Mouse (Mus musculus): ENCODE data around the gene Hsf2. TPM values are rescaled to one million over a fixed set of nuclear protein-coding genes. Genes with fewer than 3 reads are reported as not detected.

Hsf2 gene
- 4.5 and 4.9 TPM in 2 replicates for polyA plus RNA-seq (2012; rRNA removed)

GRCm38 (mm10) chr10:57485908-57486541 is at the start of gene Hsf2:
TSS of gene Hsf2 (plus strand) at chr10:57486385.
- Histone ChIP-seq H3K36me3 (ENCODE audit: control insufficient read depth, insufficient read depth, low read length) (no peaks in the 10 kb centered on the region; the same call in 1 of the 2 replicates), H3K27me3 (replicated peaks; ENCODE audit: control insufficient read depth, insufficient read depth, low read length) (no peaks in the 10 kb centered on the region), H3K4me1 (ENCODE audit: control insufficient read depth, insufficient read depth, low read length) (peaks cover 10% of the 10 kb centered on the region; the same call in 1 of the 2 replicates), H3K27ac (ENCODE audit: insufficient read depth, low read depth, low read length) (peak within 1 kb of the TSS; percentile 87), H3K4me3 (ENCODE audit: insufficient read depth, low read depth, low read length) (peak within 1 kb of the TSS; percentile 94)
- peak; percentile 98 for DNase-seq
- WGBS = 1% methylated on average over 49 of the region's 52 CpGs
- TF ChIP-seq POLR2A (IDR thresholded peaks at IDR 0.05; ENCODE audit: low read depth, low read length) (no peak), CTCF (conservative IDR thresholded peaks at IDR 0.05; ENCODE audit: insufficient read depth, insufficient read length, low read depth, low read length) (no peak)

DNA sequence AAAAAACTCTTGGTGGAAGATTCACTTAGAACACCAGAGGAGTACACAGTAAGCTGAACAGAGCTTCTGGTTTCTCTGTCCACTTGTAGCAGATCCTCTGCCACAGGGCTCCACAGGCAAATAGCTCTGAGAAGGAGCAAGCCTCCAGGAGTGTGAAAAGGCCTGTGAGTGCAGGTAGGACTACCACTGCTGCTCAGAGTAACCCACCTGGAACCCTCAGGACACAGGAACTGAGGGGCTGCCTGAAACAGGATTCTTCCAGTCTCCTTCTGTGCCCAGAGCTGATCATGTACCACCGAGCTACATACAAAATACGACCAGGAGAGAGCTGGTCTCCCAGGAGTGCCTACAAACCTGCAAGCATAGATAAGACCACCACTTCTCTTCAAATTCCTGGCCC is 48.3 kb upstream of the Hsf2 start:
- DNase-seq = no peak
- 79% methylated on average over 2 of the region's 2 CpGs for WGBS
- H3K27ac ChIP-seq (ENCODE audit: insufficient read depth, low read depth, low read length) = no peak overlapping the region
- H3K27me3 ChIP-seq (replicated peaks; ENCODE audit: control insufficient read depth, insufficient read depth, low read length) = peaks cover 1% of the 10 kb centered on the region; the same call in 1 of the 2 replicates
- no peak for TF ChIP-seq POLR2A (IDR thresholded peaks at IDR 0.05; ENCODE audit: low read depth, low read length)
- TF ChIP-seq CTCF (conservative IDR thresholded peaks at IDR 0.05; ENCODE audit: insufficient read depth, insufficient read length, low read depth, low read length) = no peak
- no peaks in the 10 kb centered on the region for H3K36me3 ChIP-seq (ENCODE audit: control insufficient read depth, insufficient read depth, low read length)
- H3K4me1 ChIP-seq (ENCODE audit: control insufficient read depth, insufficient read depth, low read length) = no peaks in the 10 kb centered on the region
- H3K4me3 ChIP-seq (ENCODE audit: insufficient read depth, low read depth, low read length) = no peak overlapping the region

- Histone ChIP-seq H3K27me3 (replicated peaks; ENCODE audit: control insufficient read depth, insufficient read depth, low read length) (peaks cover 1% of the 10 kb centered on the region; the same call in 1 of the 2 replicates), H3K36me3 (ENCODE audit: control insufficient read depth, insufficient read depth, low read length) (no peaks in the 10 kb centered on the region), H3K4me3 (ENCODE audit: insufficient read depth, low read depth, low read length) (no peak overlapping the region), H3K4me1 (ENCODE audit: control insufficient read depth, insufficient read depth, low read length) (no peaks in the 10 kb centered on the region), H3K27ac (ENCODE audit: insufficient read depth, low read depth, low read length) (no peak overlapping the region)
- no peak for TF ChIP-seq POLR2A (IDR thresholded peaks at IDR 0.05; ENCODE audit: low read depth, low read length)
- TF ChIP-seq CTCF (conservative IDR thresholded peaks at IDR 0.05; ENCODE audit: insufficient read depth, insufficient read length, low read depth, low read length) = no peak
- DNase-seq = peak; percentile 18
Measured at GRCm38 (mm10) chr10:57441049-57441448, 45.1 kb upstream of the Hsf2 start.

DNA sequence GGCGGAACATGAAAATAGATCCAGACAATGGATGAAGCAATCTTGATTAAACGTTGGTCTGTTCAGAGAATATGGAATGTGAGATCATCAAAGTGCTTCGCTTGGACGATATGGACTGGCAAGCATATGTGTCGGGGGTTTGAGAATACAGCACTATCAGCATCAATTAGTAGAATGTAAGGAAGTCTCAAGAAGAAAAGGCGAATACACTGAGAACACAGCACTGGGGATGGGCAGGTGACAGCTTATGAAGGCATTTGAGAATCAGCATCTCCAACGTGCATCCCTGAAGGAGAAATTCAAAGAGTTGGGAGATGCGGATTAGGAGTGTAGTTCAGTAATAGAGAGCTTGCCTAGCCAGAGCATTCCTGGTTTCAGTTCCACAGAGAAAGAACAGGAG is 41.8 kb upstream of the Hsf2 start:
- TF ChIP-seq POLR2A (IDR thresholded peaks at IDR 0.05; ENCODE audit: low read depth, low read length) (no peak), CTCF (conservative IDR thresholded peaks at IDR 0.05; ENCODE audit: insufficient read depth, insufficient read length, low read depth, low read length) (no peak)
- Histone ChIP-seq H3K27me3 (replicated peaks; ENCODE audit: control insufficient read depth, insufficient read depth, low read length) (peaks cover 1% of the 10 kb centered on the region; the same call in 1 of the 2 replicates), H3K4me1 (ENCODE audit: control insufficient read depth, insufficient read depth, low read length) (no peaks in the 10 kb centered on the region), H3K4me3 (ENCODE audit: insufficient read depth, low read depth, low read length) (no peak overlapping the region), H3K36me3 (ENCODE audit: control insufficient read depth, insufficient read depth, low read length) (no peaks in the 10 kb centered on the region), H3K27ac (ENCODE audit: insufficient read depth, low read depth, low read length) (no peak overlapping the region)
- 66% methylated on average over 8 of the region's 8 CpGs for WGBS
- DNase-seq = no peak

GRCm38 (mm10) chr10:57445655-57446054 is 40.5 kb upstream of the Hsf2 start:
- H3K4me3 ChIP-seq (ENCODE audit: insufficient read depth, low read depth, low read length) = no peak overlapping the region
- WGBS = 89% methylated on average over 1 of the region's 1 CpGs
- H3K27ac ChIP-seq (ENCODE audit: insufficient read depth, low read depth, low read length) = no peak overlapping the region
- no peaks in the 10 kb centered on the region for H3K36me3 ChIP-seq (ENCODE audit: control insufficient read depth, insufficient read depth, low read length)
- DNase-seq = no peak
- H3K27me3 ChIP-seq (replicated peaks; ENCODE audit: control insufficient read depth, insufficient read depth, low read length) = peaks cover 1% of the 10 kb centered on the region; the same call in 1 of the 2 replicates
- TF ChIP-seq POLR2A (IDR thresholded peaks at IDR 0.05; ENCODE audit: low read depth, low read length) = no peak
- TF ChIP-seq CTCF (conservative IDR thresholded peaks at IDR 0.05; ENCODE audit: insufficient read depth, insufficient read length, low read depth, low read length) = no peak
- H3K4me1 ChIP-seq (ENCODE audit: control insufficient read depth, insufficient read depth, low read length) = no peaks in the 10 kb centered on the region

DNA sequence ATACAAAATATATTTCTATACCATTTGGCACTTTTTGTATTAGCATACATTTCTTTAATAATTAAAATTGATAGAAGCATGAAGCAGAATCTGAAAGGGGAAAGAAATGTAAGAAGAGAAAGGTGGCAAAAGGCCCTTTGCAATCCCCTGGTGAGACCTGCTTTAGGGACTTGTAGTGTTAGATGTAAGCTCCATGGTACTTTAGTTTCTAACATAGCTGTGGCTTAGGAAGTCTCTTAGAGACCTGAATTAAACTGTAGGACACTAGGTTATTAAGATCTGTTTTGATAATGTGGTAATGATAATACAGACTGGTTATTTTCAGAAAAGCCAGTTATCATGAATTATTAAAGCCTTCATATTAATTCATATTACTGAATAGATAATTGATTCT is 38.5 kb upstream of the Hsf2 start:
- Histone ChIP-seq H3K27ac (ENCODE audit: insufficient read depth, low read depth, low read length) (no peak overlapping the region), H3K27me3 (replicated peaks; ENCODE audit: control insufficient read depth, insufficient read depth, low read length) (no peaks in the 10 kb centered on the region), H3K4me3 (ENCODE audit: insufficient read depth, low read depth, low read length) (no peak overlapping the region), H3K4me1 (ENCODE audit: control insufficient read depth, insufficient read depth, low read length) (no peaks in the 10 kb centered on the region), H3K36me3 (ENCODE audit: control insufficient read depth, insufficient read depth, low read length) (no peaks in the 10 kb centered on the region)
- no peak for DNase-seq
- TF ChIP-seq CTCF (conservative IDR thresholded peaks at IDR 0.05; ENCODE audit: insufficient read depth, insufficient read length, low read depth, low read length) (no peak), POLR2A (IDR thresholded peaks at IDR 0.05; ENCODE audit: low read depth, low read length) (no peak)

GRCm38 (mm10) chr10:57448051-57448716 is 38.0 kb upstream of the Hsf2 start:
- no peak for TF ChIP-seq POLR2A (IDR thresholded peaks at IDR 0.05; ENCODE audit: low read depth, low read length)
- peak; percentile 79 for TF ChIP-seq CTCF (conservative IDR thresholded peaks at IDR 0.05; ENCODE audit: insufficient read depth, insufficient read length, low read depth, low read length)
- WGBS = 4% methylated on average over 19 of the region's 19 CpGs
- no peaks in the 10 kb centered on the region for H3K4me1 ChIP-seq (ENCODE audit: control insufficient read depth, insufficient read depth, low read length)
- no peaks in the 10 kb centered on the region for H3K36me3 ChIP-seq (ENCODE audit: control insufficient read depth, insufficient read depth, low read length)
- peak; percentile 79 for DNase-seq
- no peak overlapping the region for H3K27ac ChIP-seq (ENCODE audit: insufficient read depth, low read depth, low read length)
- H3K27me3 ChIP-seq (replicated peaks; ENCODE audit: control insufficient read depth, insufficient read depth, low read length) = no peaks in the 10 kb centered on the region
- no peak overlapping the region; the same call in 1 of the 2 replicates for H3K4me3 ChIP-seq (ENCODE audit: insufficient read depth, low read depth, low read length)

Measured in kidney, adult 2 months (tissue).